Mouse (Mus musculus): ENCODE measurements at regions not wholly inside any gene's neighbourhood (a gene's known extent, or its start where the extent isn't known, plus 50 kb on each side); places are given as distances from the start of the nearest gene placed in this dataset.
A peak's percentile ranks its signal among the peaks of the same experiment; 100 is the strongest.

GRCm38 (mm10) chr3:49096118-49096517 is 661.0 kb downstream of the Pcdh18 start:
- DNase-seq = no peak

GRCm38 (mm10) chr3:49093818-49094680 is 663.1 kb downstream of the Pcdh18 start:
- DNase-seq = peak; percentile 35

- DNase-seq = no peak
These were observed 688.3 kb downstream of the Pcdh18 start for GRCm38 (mm10) chr3:49068801-49069200.

- no peak for DNase-seq
These were observed 695.0 kb downstream of the Pcdh18 start for GRCm38 (mm10) chr3:49062081-49062480.

GRCm38 (mm10) chr3:49032981-49033380 is 724.1 kb downstream of the Pcdh18 start:
- no peak for DNase-seq

GRCm38 (mm10) chr3:49009211-49009967 is 747.7 kb downstream of the Pcdh18 start:
- DNase-seq = no peak

Measured in lung, postnatal 14 days (tissue).